ENCODE assay signal across 28 mouse cellular contexts in the genomic region with DNA sequence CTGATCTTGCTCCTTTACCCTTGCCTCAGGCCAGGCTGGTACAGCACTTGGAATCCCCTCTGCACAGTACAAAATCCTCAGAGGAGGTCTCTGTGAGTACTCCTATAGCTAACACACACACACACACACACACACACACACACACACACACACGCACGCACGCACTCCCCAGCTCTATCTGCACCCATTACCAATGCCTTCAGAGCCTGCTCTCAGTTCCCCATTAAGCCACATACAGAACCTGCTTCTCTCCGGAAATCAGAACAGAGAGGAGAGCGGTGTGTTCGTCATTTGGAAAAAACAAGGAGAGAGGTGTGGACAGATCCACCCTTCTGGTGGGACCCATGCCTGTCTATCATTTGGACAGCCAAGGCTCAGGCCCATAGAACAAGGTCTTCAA.
A peak's percentile ranks its signal among the peaks of the same experiment; 100 is the strongest.
DNase-seq lines count a peak whose midpoint lies in the region; ATAC-seq lines count a peak whose summit lies in the region.
"Had no signal": no experiment of that assay in that cellular context is flagged by ENCODE, and none has a peak within 500 bp of the region (broad histone marks: within the 10 kb centered on the region; RNA-seq: fewer than 3 reads in every experiment).

No protein-coding gene starts in this region.

- H3K27ac ChIP-seq in heart, embryonic 10.5 days = peak overlapping the region; percentile 2; the same call in 1 of the 2 replicates
- no peak overlapping the region for H3K27ac ChIP-seq in heart, embryonic 11.5 days (ENCODE audit: low read depth, low read length)
- H3K27ac ChIP-seq: embryonic facial prominence, embryonic 10.5 days; embryonic facial prominence, embryonic 13.5 days; forebrain, embryonic 12.5 days; forebrain, embryonic 15.5 days; heart, adult 2 months; heart, embryonic 15.5 days; hindbrain, embryonic 10.5 days; hindbrain, embryonic 13.5 days had no signal

- no peak overlapping the region for H3K4me3 ChIP-seq in heart, embryonic 10.5 days
- H3K4me3 ChIP-seq in heart, embryonic 11.5 days (ENCODE audit: low read depth, low read length) = no peak overlapping the region
- H3K4me3 ChIP-seq: embryonic facial prominence, embryonic 10.5 days; embryonic facial prominence, embryonic 13.5 days; erythroblast, embryonic 14.5 days; forebrain, embryonic 12.5 days; forebrain, embryonic 15.5 days; heart, adult 2 months; heart, embryonic 12.5 days; heart, embryonic 15.5 days; hindbrain, embryonic 10.5 days; hindbrain, embryonic 13.5 days had no signal

- peaks cover 4% of the 10 kb centered on the region; the same call in 1 of the 2 replicates for H3K27me3 ChIP-seq in heart, embryonic 10.5 days (ENCODE audit: insufficient read depth, poor library complexity, severe bottlenecking)
- peaks cover 3% of the 10 kb centered on the region; the same call in 1 of the 2 replicates for H3K27me3 ChIP-seq in heart, embryonic 11.5 days (ENCODE audit: control insufficient read depth, insufficient read depth, low read length)
- H3K27me3 ChIP-seq: forebrain, embryonic 12.5 days; forebrain, embryonic 15.5 days; heart, embryonic 12.5 days had no signal

- no peaks in the 10 kb centered on the region for H3K9me3 ChIP-seq in heart, embryonic 10.5 days
- H3K9me3 ChIP-seq in heart, embryonic 11.5 days (replicated peaks; ENCODE audit: control insufficient read depth, low read length) = no peaks in the 10 kb centered on the region
- H3K9me3 ChIP-seq: embryonic facial prominence, embryonic 10.5 days; embryonic facial prominence, embryonic 13.5 days; forebrain, embryonic 12.5 days; forebrain, embryonic 15.5 days; heart, embryonic 12.5 days; heart, embryonic 15.5 days; hindbrain, embryonic 10.5 days; hindbrain, embryonic 13.5 days had no signal

- no peaks in the 10 kb centered on the region for H3K36me3 ChIP-seq in heart, embryonic 10.5 days
- no peaks in the 10 kb centered on the region for H3K36me3 ChIP-seq in heart, embryonic 11.5 days (ENCODE audit: control insufficient read depth, insufficient read depth, low read length)
- H3K36me3 ChIP-seq: embryonic facial prominence, embryonic 10.5 days; embryonic facial prominence, embryonic 13.5 days; forebrain, embryonic 12.5 days; forebrain, embryonic 15.5 days; heart, embryonic 12.5 days; heart, embryonic 15.5 days; hindbrain, embryonic 10.5 days; hindbrain, embryonic 13.5 days had no signal

- no peak overlapping the region for H3K9ac ChIP-seq in heart, embryonic 11.5 days (ENCODE audit: low read depth, low read length)
- H3K9ac ChIP-seq: embryonic facial prominence, embryonic 13.5 days; forebrain, embryonic 12.5 days; forebrain, embryonic 15.5 days; heart, embryonic 12.5 days; heart, embryonic 15.5 days; hindbrain, embryonic 13.5 days had no signal

- ATAC-seq in heart, embryonic 11.5 days (replicated peaks; ENCODE audit: insufficient number of reproducible peaks, low FRiP score, low TSS enrichment) = no peak
- ATAC-seq in megakaryocyte, adult 5-6 weeks (ENCODE audit: poor library complexity, severe bottlenecking) = peak; percentile 73
- ATAC-seq: forebrain, embryonic 15.5 days had no signal

- peaks cover 7% of the 10 kb centered on the region; the same call in 1 of the 2 replicates for H3K4me1 ChIP-seq in heart, embryonic 10.5 days
- H3K4me1 ChIP-seq in heart, embryonic 11.5 days (ENCODE audit: control insufficient read depth, insufficient read depth, low read length) = peaks cover 3% of the 10 kb centered on the region; the same call in 1 of the 2 replicates
- H3K4me1 ChIP-seq: forebrain, embryonic 12.5 days; forebrain, embryonic 15.5 days had no signal

- no peak for DNase-seq in heart, embryonic 10.5 days (ENCODE audit: low spot score)
- DNase-seq in thymus, postnatal 4 days = peak; percentile 42
- DNase-seq in thymus, postnatal 14 days = no peak
- DNase-seq in urinary bladder, adult 2 months (ENCODE audit: low spot score) = no peak
- DNase-seq in kidney, postnatal 25 days = no peak
- DNase-seq: adrenal gland, adult 2 months; adrenal gland, postnatal 14 days; B cell, adult 2 months; cerebellum, adult 11 months; cerebellum, adult 2 months; cerebellum, adult 9-11 months; cerebellum, postnatal 25 days; embryo, embryonic 11 days; gastrocnemius, postnatal 25 days; heart, adult 2 months; heart, postnatal 10 days; heart, postnatal 36 days had no signal

- 81% methylated on average over 6 of the region's 6 CpGs for WGBS in heart, embryonic 10.5 days
- WGBS in heart, embryonic 11.5 days (ENCODE audit: insufficient replicate concordance) = 74% methylated on average over 6 of the region's 6 CpGs

- H3K4me2 ChIP-seq in heart, embryonic 11.5 days = no peak overlapping the region
- H3K4me2 ChIP-seq: embryonic facial prominence, embryonic 13.5 days; forebrain, embryonic 12.5 days; forebrain, embryonic 15.5 days; heart, embryonic 12.5 days; heart, embryonic 15.5 days; hindbrain, embryonic 13.5 days had no signal
